Mouse (Mus musculus): ENCODE measurements around the gene Zmym4. TPM values are rescaled to one million over a fixed set of nuclear protein-coding genes. Genes with fewer than 3 reads are reported as not detected.

Zmym4 gene
- total RNA-seq, 2 experiments from 2014 or later: 51.2 to 54.5 TPM

GRCm38 (mm10) chr4:126822891-126823882 is 144.7 kb downstream of the Zmym4 start:
- DNase-seq: no peak

GRCm38 (mm10) chr4:126814854-126815253 is 153.1 kb downstream of the Zmym4 start:
- DNase-seq: no peak

GRCm38 (mm10) chr4:126813212-126813611 is 154.7 kb downstream of the Zmym4 start:
- no peak for DNase-seq

Other genes starting within 250 kb of the Zmym4 start
- not detected for gene Tfap2e, start 231.9 kb downstream of the Zmym4 start, total RNA-seq (2021)
- 1,000 to 10,000 TPM; 1,851 to 1,927 TPM for gene Ncdn, start 214.7 kb downstream of the Zmym4 start, total RNA-seq (2021)
- gene AU040320, start 214.6 kb downstream of the Zmym4 start, total RNA-seq (2021): 10 to 100 TPM; 65.6 to 66.1 TPM
- gene Sfpq, start 53.2 kb upstream of the Zmym4 start, total RNA-seq (2021): 100 to 1,000 TPM; 265 to 324 TPM
- gene Zmym1, start 93.0 kb upstream of the Zmym4 start, total RNA-seq (2021): 10 to 100 TPM; 13.6 to 14.1 TPM
- 10 to 100 TPM; 45.2 to 51.2 TPM for gene Zmym6, start 109.2 kb upstream of the Zmym4 start, total RNA-seq (2021)
- gene Tmem35b, start 155.6 kb upstream of the Zmym4 start, total RNA-seq (2021): 1 to 10 TPM; 4.6 to 4.9 TPM
- 100 to 1,000 TPM; 283 to 287 TPM for gene Dlgap3, start 201.1 kb upstream of the Zmym4 start, total RNA-seq (2021)